Mouse (Mus musculus) MEL (cell line): ENCODE results near the gene Trp53tg5. TPM values are rescaled to one million over a fixed set of nuclear protein-coding genes. Genes with fewer than 3 reads are reported as not detected.

Source experiments
- DNase-seq: peaks from one replicate; pipeline ENCODE4 v3.0.0; 2011; ENCODE audit warnings: low read depth, low spot score
- H3K27ac ChIP-seq: 2 replicates; pipeline ENCODE4 v1.5.1; 2012; ENCODE audit warnings: low read depth, mild to moderate bottlenecking, control low read depth, low read length, moderate library complexity; ENCODE audit not compliant: control insufficient read depth
- H3K27me3 ChIP-seq, 2 experiments: fragments of 150-350 bp in 1 of 2; sonication (generic) in 1 of 2; 2 replicates each; pipeline ENCODE4 v1.6.1; 2012; ENCODE audit warnings: low read length in 2 of 2, mild to moderate bottlenecking in 2 of 2, improper control_type of control experiment in 1 of 2, moderate library complexity in 1 of 2; ENCODE audit not compliant: insufficient read depth in 2 of 2, control insufficient read depth in 1 of 2
- H3K36me3 ChIP-seq, 2 experiments: 2 replicates each; pipeline ENCODE4 v1.6.1; 2012 to 2014; ENCODE audit warnings: low read length in 2 of 2, improper control_type of control experiment in 1 of 2, inconsistent platforms in 1 of 2, mild to moderate bottlenecking in 1 of 2; ENCODE audit not compliant: insufficient read depth in 2 of 2, control insufficient read depth in 1 of 2
- H3K4me1 ChIP-seq, 2 experiments: fragments of 150-350 bp in 1 of 2; sonication (generic) in 1 of 2; 2 replicates each; pipeline ENCODE4 v1.6.1; 2012; ENCODE audit warnings: low read length in 2 of 2, improper control_type of control experiment in 1 of 2, mild to moderate bottlenecking in 1 of 2; ENCODE audit not compliant: insufficient read depth in 2 of 2, control insufficient read depth in 1 of 2
- H3K4me3 ChIP-seq, 2 experiments: fragments of 150-350 bp in 1 of 2; sonication (generic) in 1 of 2; 2 replicates each; pipeline ENCODE4 v1.5.1; 2012; ENCODE audit warnings: low read depth in 2 of 2, low read length in 2 of 2, mild to moderate bottlenecking in 2 of 2, moderate library complexity in 2 of 2, control low read depth in 1 of 2, improper control_type of control experiment in 1 of 2; ENCODE audit not compliant: control insufficient read depth in 1 of 2, insufficient read depth in 1 of 2
- H3K79me2 ChIP-seq: 2 replicates; pipeline ENCODE4 v1.6.1; 2012; ENCODE audit warnings: mild to moderate bottlenecking, low read length, moderate library complexity; ENCODE audit not compliant: control insufficient read depth, poor library complexity, insufficient read depth
- H3K9ac ChIP-seq: 2 replicates; pipeline ENCODE4 v1.6.1; 2012; ENCODE audit warnings: low read depth, mild to moderate bottlenecking, control low read depth, low read length, moderate library complexity; ENCODE audit not compliant: control insufficient read depth, poor library complexity, severe bottlenecking
- H3K9me3 ChIP-seq: fragments of 150-350 bp; sonication (generic); replicated peaks from 2 replicates; pipeline ENCODE4 v1.6.1; 2012; ENCODE audit warnings: mild to moderate bottlenecking, low read length, improper control_type of control experiment, moderate library complexity; ENCODE audit not compliant: insufficient read depth
- BHLHE40 ChIP-seq: IDR thresholded peaks from 2 replicates; pipeline ENCODE4 v1.6.1; 2012; ENCODE audit warnings: low read depth, mild to moderate bottlenecking, inconsistent platforms, low read length, improper control_type of control experiment, borderline replicate concordance
- CHD1 ChIP-seq: IDR thresholded peaks from 2 replicates; pipeline ENCODE4 v1.6.1; 2012; ENCODE audit warnings: low read depth, mild to moderate bottlenecking, inconsistent platforms, low read length, improper control_type of control experiment
- CTCF ChIP-seq, 3 experiments: IDR thresholded peaks in 2 of 3; conservative IDR thresholded peaks in 1 of 3; 2 replicates each; pipeline ENCODE4 v1.5.1; 2011 to 2012; ENCODE audit warnings: low read length in 3 of 3, low read depth in 2 of 3, mild to moderate bottlenecking in 2 of 3, improper control_type of control experiment in 1 of 3, inconsistent platforms in 1 of 3, mixed read lengths in 1 of 3, moderate library complexity in 1 of 3; ENCODE audit not compliant: control insufficient read depth in 1 of 3, insufficient read depth in 1 of 3, poor library complexity in 1 of 3, severe bottlenecking in 1 of 3
- E2F4 ChIP-seq: IDR thresholded peaks from 2 replicates; pipeline ENCODE4 v1.6.1; 2011; ENCODE audit warnings: low read depth, low read length, improper control_type of control experiment, borderline replicate concordance
- ELF1 ChIP-seq: IDR thresholded peaks from 2 replicates; pipeline ENCODE4 v1.6.1; 2014; ENCODE audit warnings: low read depth, mild to moderate bottlenecking, inconsistent platforms, low read length, improper control_type of control experiment, moderate library complexity
- EP300 ChIP-seq, 2 experiments: IDR thresholded peaks; 2 replicates each; pipeline ENCODE4 v1.6.1; 2011; ENCODE audit warnings: improper control_type of control experiment in 2 of 2, low read length in 2 of 2, low read depth in 1 of 2, mild to moderate bottlenecking in 1 of 2
- GABPA ChIP-seq: IDR thresholded peaks from 2 replicates; pipeline ENCODE4 v1.6.1; 2012; ENCODE audit warnings: low read depth, mild to moderate bottlenecking, inconsistent platforms, low read length, improper control_type of control experiment, moderate library complexity
- GATA1 ChIP-seq: IDR thresholded peaks from 2 replicates; pipeline ENCODE4 v1.6.1; 2011; ENCODE audit warnings: low read depth, low read length, improper control_type of control experiment
- HCFC1 ChIP-seq: IDR thresholded peaks from 2 replicates; pipeline ENCODE4 v1.6.1; 2012; ENCODE audit warnings: low read depth, mild to moderate bottlenecking, inconsistent platforms, low read length, improper control_type of control experiment, moderate library complexity
- MAFK ChIP-seq: IDR thresholded peaks from 2 replicates; pipeline ENCODE4 v1.6.1; 2011; ENCODE audit warnings: low read depth, mild to moderate bottlenecking, low read length, improper control_type of control experiment, borderline replicate concordance
- MEF2A ChIP-seq: IDR thresholded peaks from 2 replicates; pipeline ENCODE4 v1.6.1; 2014; ENCODE audit warnings: low read depth, mild to moderate bottlenecking, inconsistent platforms, low read length, improper control_type of control experiment; ENCODE audit not compliant: poor library complexity, insufficient replicate concordance, severe bottlenecking; ENCODE audit errors: extremely low read depth
- MYB ChIP-seq: IDR thresholded peaks from 2 replicates; pipeline ENCODE4 v1.6.1; 2011; ENCODE audit warnings: mild to moderate bottlenecking, low read depth, low read length, improper control_type of control experiment
- MYC ChIP-seq: IDR thresholded peaks from 2 replicates; pipeline ENCODE4 v1.6.1; 2011; ENCODE audit warnings: low read depth, mild to moderate bottlenecking, low read length, improper control_type of control experiment, moderate library complexity
- NELFE ChIP-seq: IDR thresholded peaks from 2 replicates; pipeline ENCODE4 v1.6.1; 2011; ENCODE audit warnings: low read depth, low read length, improper control_type of control experiment
- POLR2AphosphoS5 ChIP-seq: IDR thresholded peaks from 2 replicates; pipeline ENCODE4 v1.6.1; 2012; ENCODE audit warnings: low read depth, borderline replicate concordance, mild to moderate bottlenecking, inconsistent platforms, low read length, moderate library complexity, mixed read lengths
- RAD21 ChIP-seq: IDR thresholded peaks from 2 replicates; pipeline ENCODE4 v1.6.1; 2011; ENCODE audit warnings: mild to moderate bottlenecking, low read depth, low read length, improper control_type of control experiment
- RCOR1 ChIP-seq: IDR thresholded peaks from 2 replicates; pipeline ENCODE4 v1.6.1; 2012; ENCODE audit warnings: low read depth, mild to moderate bottlenecking, inconsistent platforms, low read length, improper control_type of control experiment
- TCF12 ChIP-seq: IDR thresholded peaks from 2 replicates; pipeline ENCODE4 v1.6.1; 2014; ENCODE audit warnings: low read depth, mild to moderate bottlenecking, inconsistent platforms, low read length, improper control_type of control experiment, moderate library complexity
- UBTF ChIP-seq: IDR thresholded peaks from 2 replicates; pipeline ENCODE4 v1.6.1; 2012; ENCODE audit warnings: low read depth, mild to moderate bottlenecking, inconsistent platforms, low read length, improper control_type of control experiment, moderate library complexity, borderline replicate concordance; ENCODE audit not compliant: insufficient read depth
- ZNF384 ChIP-seq: IDR thresholded peaks from 2 replicates; pipeline ENCODE4 v1.6.1; 2012; ENCODE audit warnings: low read depth, mild to moderate bottlenecking, inconsistent platforms, low read length, improper control_type of control experiment
- polyA plus RNA-seq, 2 experiments: library from polyadenylated mRNA; stranded (reverse) in 1 of 2; unstranded in 1 of 2; fragments of >175 nt in 1 of 2; fragments of >200 nt in 1 of 2; gene quantifications; 2 replicates each; pipeline versions ENCODE4 v1.2.1 to v1.2.4; 2012; ENCODE audit warnings: low replicate concordance in 2 of 2, low read depth in 1 of 2; ENCODE audit not compliant: insufficient read length in 2 of 2, insufficient read depth in 1 of 2, missing spikeins in 1 of 2
- total RNA-seq: library from RNA; depleted of rRNA; stranded (reverse); fragments of 300-350 nt; gene quantifications from 2 replicates; pipeline ENCODE4 v1.2.3, GENCODE M21; 2012

The Trp53tg5 gene
- total and polyA plus RNA-seq, 3 experiments, result 0.13 TPM; not detected in 2

- H3K4me1 ChIP-seq, result no peaks in the 10 kb centered on the region
- no peaks in the 10 kb centered on the region for H3K36me3 ChIP-seq
- TF ChIP-seq RAD21 (no peak), E2F4 (no peak), MYB (no peak), CTCF (IDR thresholded peaks at IDR 0.05 in 2 of 3, conservative IDR thresholded peaks at IDR 0.05 in 1 of 3; ENCODE audit: control insufficient read depth in 1 of 3, insufficient read depth in 1 of 3, low read depth in 2 of 3, low read length in 3 of 3, poor library complexity in 1 of 3, severe bottlenecking in 1 of 3) (no peak), ZNF384 (no peak), RCOR1 (no peak), CHD1 (no peak)
- no peak overlapping the region for H3K27ac ChIP-seq
- no peak overlapping the region for H3K9ac ChIP-seq
- no peak for DNase-seq
- no peaks in the 10 kb centered on the region for H3K79me2 ChIP-seq
- H3K9me3 ChIP-seq, result no peaks in the 10 kb centered on the region
- H3K27me3 ChIP-seq, result peaks cover 9 to 15% of the 10 kb centered on the region in 2 experiments; a peak in 3 of 4 replicates
- H3K4me3 ChIP-seq, result no peak overlapping the region
These were observed 38.1 kb downstream of the Trp53tg5 start for GRCm38 (mm10) chr2:164435216-164436090.

- H3K27me3 ChIP-seq, result peaks cover 9 to 16% of the 10 kb centered on the region in 2 experiments; a peak in 3 of 4 replicates
- no peak overlapping the region for H3K9ac ChIP-seq
- no peaks in the 10 kb centered on the region for H3K36me3 ChIP-seq
- no peak for TF ChIP-seq UBTF
- TF ChIP-seq MEF2A, result no peak
- no peak for TF ChIP-seq ELF1
- TF ChIP-seq MAFK, result no peak
- no peak for TF ChIP-seq ZNF384
- no peak for TF ChIP-seq POLR2AphosphoS5
- no peak for TF ChIP-seq GABPA
- TF ChIP-seq NELFE, result no peak
- TF ChIP-seq MYC, result no peak
- TF ChIP-seq GATA1, result no peak
- TF ChIP-seq EP300 (IDR thresholded peaks at IDR 0.05; ENCODE audit: low read depth in 1 of 2, low read length in 2 of 2), result no peak
- no peak for TF ChIP-seq RAD21
- no peak for TF ChIP-seq HCFC1
- no peak for TF ChIP-seq TCF12
- TF ChIP-seq BHLHE40, result no peak
- no peak for TF ChIP-seq CHD1
- H3K4me1 ChIP-seq, result no peaks in the 10 kb centered on the region
- H3K79me2 ChIP-seq, result no peaks in the 10 kb centered on the region
- H3K9me3 ChIP-seq, result no peaks in the 10 kb centered on the region
- DNase-seq, result no peak
- no peak overlapping the region for H3K27ac ChIP-seq
- no peak overlapping the region for H3K4me3 ChIP-seq
These were observed 38.8 kb downstream of the Trp53tg5 start for GRCm38 (mm10) chr2:164434681-164435080.
